Mouse (Mus musculus) kidney, adult 2 months (tissue): ENCODE measurements at regions not wholly inside any gene's neighbourhood (a gene's known extent, or its start where the extent isn't known, plus 50 kb on each side); places are given as distances from the start of the nearest gene placed in this dataset.

Experiments
- CTCF ChIP-seq: fragments of 200-500 bp; conservative IDR thresholded peaks from 2 replicates; pipeline ENCODE4 v1.5.1; 2011; ENCODE audit warnings: low read depth, mild to moderate bottlenecking, control low read depth, low read length, moderate library complexity, mixed read lengths; ENCODE audit not compliant: insufficient read depth, insufficient read length
- POLR2A ChIP-seq: fragments of 200-500 bp; IDR thresholded peaks from one replicate; pipeline ENCODE4 v1.6.1; 2011; ENCODE audit warnings: low read depth, low read length, control low read depth

DNA sequence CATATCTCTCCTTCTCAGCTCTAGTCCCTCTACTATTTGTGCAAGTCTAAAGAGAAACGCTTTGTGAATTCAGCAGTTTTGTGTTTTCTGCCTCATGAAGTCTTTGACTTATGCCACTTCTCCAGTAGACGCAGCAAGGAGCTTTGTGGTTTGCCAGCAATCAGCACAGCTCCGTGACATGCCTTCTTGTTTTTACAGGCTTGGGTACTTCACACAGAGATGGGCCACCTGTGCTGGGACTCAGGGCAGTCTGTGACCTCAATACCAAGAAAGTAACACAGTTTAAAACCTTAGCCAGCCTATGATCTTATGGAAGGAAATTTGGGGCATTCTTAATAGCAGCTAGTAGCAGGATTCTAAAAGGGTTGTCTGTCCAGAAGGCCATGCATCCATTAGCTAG, 248.4 kb upstream of the Gk2 start:
- TF ChIP-seq POLR2A (no peak), CTCF (no peak)
